Mouse (Mus musculus) midbrain, embryonic 14.5 days (tissue): ENCODE data around the gene C2cd4c. TPM values are rescaled to one million over a fixed set of nuclear protein-coding genes. Genes with fewer than 3 reads are reported as not detected.

Experiments used
- ATAC-seq: fragments of 200-750 bp; cut with Nextera tagmentation; 2 replicates; pipeline ENCODE4 v1.8.0; 2017; ENCODE audit warnings: moderate number of reproducible peaks, moderate library complexity; ENCODE audit not compliant: low FRiP score, low TSS enrichment
- DNase-seq: peaks from one replicate; pipeline ENCODE4 v3.0.0-alpha.2; 2015
- H3K27ac ChIP-seq: fragments of 300-500 bp; sonication (generic); replicated peaks from 2 replicates; pipeline ENCODE4 v1.5.1; 2014; ENCODE audit warnings: mild to moderate bottlenecking, low read depth, low read length, moderate library complexity
- H3K27me3 ChIP-seq: fragments of 300-500 bp; sonication (generic); 2 replicates; pipeline ENCODE4 v1.6.1; 2014; ENCODE audit warnings: low read length, control low read depth, mixed read lengths; ENCODE audit not compliant: control insufficient read depth, insufficient read depth
- H3K36me3 ChIP-seq: fragments of 300-500 bp; sonication (generic); 2 replicates; pipeline ENCODE4 v1.6.1; 2014; ENCODE audit warnings: low read length, control low read depth; ENCODE audit not compliant: control insufficient read depth, insufficient read depth
- H3K4me1 ChIP-seq: fragments of 300-500 bp; sonication (generic); 2 replicates; pipeline ENCODE4 v1.6.1; 2014; ENCODE audit warnings: mild to moderate bottlenecking, antibody characterized with exemption, low read length, control low read depth; ENCODE audit not compliant: control insufficient read depth, insufficient read depth
- H3K4me2 ChIP-seq: fragments of 300-500 bp; sonication (generic); 2 replicates; pipeline ENCODE4 v1.6.1; 2014; ENCODE audit warnings: mild to moderate bottlenecking, low read length, moderate library complexity
- H3K4me3 ChIP-seq: fragments of 300-500 bp; sonication (generic); replicated peaks from 2 replicates; pipeline ENCODE4 v1.5.1; 2014; ENCODE audit warnings: low read depth, low read length
- H3K9ac ChIP-seq: fragments of 300-500 bp; sonication (generic); replicated peaks from 2 replicates; pipeline ENCODE4 v1.6.1; 2014; ENCODE audit warnings: mild to moderate bottlenecking, low read length, moderate library complexity
- H3K9me3 ChIP-seq: fragments of 300-500 bp; sonication (generic); 2 replicates; pipeline ENCODE4 v1.6.1; 2016; ENCODE audit warnings: low read length, control low read depth, mixed read lengths; ENCODE audit not compliant: control insufficient read depth
- WGBS: fragments of 180-500 bp; shearing (Covaris S2); extraction: QIAGEN DNeasy Blood & Tissue Kit; methylation state at CpG from one replicate; pipeline ENCODE4 v1.1.7; 2014; 5-methylcytosine and 5-hydroxymethylcytosine counted together
- polyA plus RNA-seq: library from polyadenylated mRNA; unstranded; fragments of >200 nt; fragmentation: Nextera tagmentation; extraction: Ambion mirVana; gene quantifications from 2 replicates; pipeline ENCODE4 v1.2.1, GENCODE M21; 2014

C2cd4c gene
- polyA plus RNA-seq, 1 experiment from 2014 or later, result 0.84 TPM

GRCm38 (mm10) chr10:79578891-79579290, 34.9 kb downstream of the C2cd4c start:
- WGBS, result 79% methylated on average over 7 of the region's 7 CpGs
- Histone ChIP-seq H3K27ac (no peak overlapping the region), H3K9ac (no peak overlapping the region), H3K36me3 (no peaks in the 10 kb centered on the region), H3K4me2 (no peak overlapping the region), H3K9me3 (no peaks in the 10 kb centered on the region), H3K4me1 (no peaks in the 10 kb centered on the region), H3K27me3 (no peaks in the 10 kb centered on the region), H3K4me3 (no peak overlapping the region)
- no peak for ATAC-seq
- no peak for DNase-seq

- DNase-seq (no peak), ATAC-seq (no peak)
- no peaks in the 10 kb centered on the region for H3K4me1 ChIP-seq
- H3K36me3 ChIP-seq, result no peaks in the 10 kb centered on the region
- no peak overlapping the region for H3K27ac ChIP-seq
- whole genome bisulfite sequencing, result 49% methylated on average over 9 of the region's 9 CpGs
- no peaks in the 10 kb centered on the region for H3K27me3 ChIP-seq
- no peaks in the 10 kb centered on the region for H3K9me3 ChIP-seq
- H3K4me2 ChIP-seq, result no peak overlapping the region
- no peak overlapping the region for H3K9ac ChIP-seq
- H3K4me3 ChIP-seq, result no peak overlapping the region
Measured at GRCm38 (mm10) chr10:79578276-79578675, 35.5 kb downstream of the C2cd4c start.

- Histone ChIP-seq H3K27me3 (no peaks in the 10 kb centered on the region), H3K4me2 (no peak overlapping the region), H3K27ac (no peak overlapping the region), H3K9me3 (no peaks in the 10 kb centered on the region), H3K9ac (no peak overlapping the region), H3K36me3 (no peaks in the 10 kb centered on the region), H3K4me3 (no peak overlapping the region), H3K4me1 (no peaks in the 10 kb centered on the region)
- WGBS, result 75% methylated on average over 4 of the region's 4 CpGs
- no peak for ATAC-seq
- no peak for DNase-seq
Measured at GRCm38 (mm10) chr10:79577376-79577775, 36.4 kb downstream of the C2cd4c start.

- 75% methylated on average over 6 of the region's 6 CpGs for WGBS
- ATAC-seq (no peak), DNase-seq (no peak)
- Histone ChIP-seq H3K4me3 (no peak overlapping the region), H3K36me3 (no peaks in the 10 kb centered on the region), H3K4me2 (no peak overlapping the region), H3K4me1 (no peaks in the 10 kb centered on the region), H3K27me3 (no peaks in the 10 kb centered on the region), H3K9me3 (no peaks in the 10 kb centered on the region), H3K9ac (no peak overlapping the region), H3K27ac (no peak overlapping the region)
Measured at GRCm38 (mm10) chr10:79575754-79576153, 38.1 kb downstream of the C2cd4c start.

- ATAC-seq, result no peak
- no peak for DNase-seq
- no peak overlapping the region for H3K4me3 ChIP-seq
- no peak overlapping the region for H3K4me2 ChIP-seq
- 93% methylated on average over 6 of the region's 6 CpGs for WGBS
- H3K9ac ChIP-seq, result no peak overlapping the region
- H3K27me3 ChIP-seq, result no peaks in the 10 kb centered on the region
- no peaks in the 10 kb centered on the region for H3K4me1 ChIP-seq
- H3K27ac ChIP-seq, result no peak overlapping the region
- H3K36me3 ChIP-seq, result no peaks in the 10 kb centered on the region
- H3K9me3 ChIP-seq, result no peaks in the 10 kb centered on the region
Measured at GRCm38 (mm10) chr10:79574796-79575195, 39.0 kb downstream of the C2cd4c start.

GRCm38 (mm10) chr10:79574350-79574749, 39.5 kb downstream of the C2cd4c start:
- H3K9me3 ChIP-seq, result no peaks in the 10 kb centered on the region
- DNase-seq, result no peak
- whole genome bisulfite sequencing, result 87% methylated on average over 8 of the region's 8 CpGs

GRCm38 (mm10) chr10:79573611-79574010, 40.2 kb downstream of the C2cd4c start:
- Histone ChIP-seq H3K4me3 (no peak overlapping the region), H3K4me1 (no peaks in the 10 kb centered on the region), H3K36me3 (no peaks in the 10 kb centered on the region), H3K4me2 (no peak overlapping the region), H3K9ac (no peak overlapping the region), H3K27me3 (no peaks in the 10 kb centered on the region), H3K27ac (no peak overlapping the region), H3K9me3 (no peaks in the 10 kb centered on the region)
- no peak for DNase-seq
- ATAC-seq, result no peak
- WGBS, result 81% methylated on average over 6 of the region's 6 CpGs

More at GRCm38 (mm10) chr10:79574350-79574749, 39.5 kb downstream of the C2cd4c start:
- H3K4me2 ChIP-seq, result no peak overlapping the region
- no peak overlapping the region for H3K27ac ChIP-seq
- no peaks in the 10 kb centered on the region for H3K27me3 ChIP-seq
- ATAC-seq, result no peak
- H3K4me1 ChIP-seq, result no peaks in the 10 kb centered on the region
- no peaks in the 10 kb centered on the region for H3K36me3 ChIP-seq
- H3K4me3 ChIP-seq, result no peak overlapping the region
- no peak overlapping the region for H3K9ac ChIP-seq

- ATAC-seq, result no peak
- Histone ChIP-seq H3K36me3 (no peaks in the 10 kb centered on the region), H3K27me3 (no peaks in the 10 kb centered on the region), H3K27ac (no peak overlapping the region), H3K9me3 (no peaks in the 10 kb centered on the region), H3K4me2 (no peak overlapping the region), H3K9ac (no peak overlapping the region), H3K4me1 (no peaks in the 10 kb centered on the region), H3K4me3 (no peak overlapping the region)
- 96% methylated on average over 2 of the region's 2 CpGs for WGBS
- DNase-seq, result no peak
Measured at GRCm38 (mm10) chr10:79571314-79571713, 42.5 kb downstream of the C2cd4c start.

GRCm38 (mm10) chr10:79569921-79570320, 43.9 kb downstream of the C2cd4c start:
- Histone ChIP-seq H3K9me3 (peaks cover under 1% of the 10 kb centered on the region; the same call in 1 of the 2 replicates), H3K4me3 (no peak overlapping the region), H3K27ac (no peak overlapping the region), H3K4me2 (no peak overlapping the region), H3K27me3 (no peaks in the 10 kb centered on the region), H3K4me1 (no peaks in the 10 kb centered on the region), H3K36me3 (no peaks in the 10 kb centered on the region), H3K9ac (no peak overlapping the region)
- ATAC-seq (no peak), DNase-seq (no peak)
- WGBS, result 90% methylated on average over 5 of the region's 5 CpGs
